Mouse (Mus musculus): Measurements from ENCODE around the gene Bex3.

Gene Bex3

DNA sequence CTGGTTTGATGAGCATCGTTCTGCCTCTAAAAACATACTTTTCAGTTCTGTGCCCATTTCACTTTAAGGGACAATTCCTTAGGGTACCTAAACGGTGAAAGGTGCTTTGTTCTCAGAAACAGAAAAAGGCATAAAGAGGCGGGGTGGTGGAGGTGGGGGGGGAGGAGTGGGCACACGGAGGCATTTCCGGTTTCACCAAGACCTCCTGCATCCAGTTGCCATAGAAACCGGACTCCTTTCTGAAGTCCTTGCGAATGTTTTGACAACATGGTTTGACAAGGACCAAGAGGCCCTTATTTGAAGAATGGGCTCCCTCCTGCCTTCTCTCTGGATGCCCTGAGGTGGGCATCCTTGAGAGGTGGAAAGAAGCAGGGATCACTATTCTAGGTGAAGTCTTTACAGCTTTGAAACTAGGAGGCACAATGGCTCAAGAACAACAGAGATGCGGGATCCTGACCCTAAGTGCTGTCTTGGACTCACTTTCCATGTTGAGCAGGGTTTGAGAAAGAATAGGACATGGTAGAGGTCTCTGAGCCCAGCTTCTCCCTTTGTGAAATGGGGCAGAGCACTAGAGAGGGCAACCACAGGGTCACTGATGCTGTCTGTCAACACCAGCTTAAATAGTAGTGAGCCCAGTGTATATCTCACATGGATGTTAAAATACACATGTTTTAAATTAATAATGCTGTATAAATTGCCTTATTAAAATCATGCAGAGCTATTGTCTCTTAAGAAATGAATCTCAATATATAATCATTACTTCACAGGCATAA is 43.9 kb downstream of the Bex3 start:
- no peak for DNase-seq

DNA sequence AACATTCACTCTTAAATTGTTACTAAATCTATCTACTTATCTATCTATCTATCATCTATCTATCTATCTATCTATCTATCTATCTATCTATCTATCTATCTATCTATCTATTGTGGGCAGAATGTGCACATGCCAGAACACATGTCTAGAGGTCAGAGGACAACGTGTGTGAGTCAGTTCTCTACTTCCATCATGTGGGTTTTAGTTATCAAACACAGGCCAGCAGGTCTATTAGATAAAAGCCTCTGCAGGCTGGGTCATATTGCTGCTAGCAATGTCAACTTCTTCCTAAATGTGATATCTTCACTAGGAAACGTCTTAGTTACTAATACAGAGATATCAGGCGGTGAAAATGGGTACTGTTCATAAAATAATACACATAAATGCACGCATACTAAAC is 49.9 kb downstream of the Bex3 start:
- DNase-seq = no peak

Data from right cerebral cortex, postnatal 14 days (tissue).